Mouse (Mus musculus) heart, adult 8-10 months (tissue): ENCODE results near the gene Akr1d1. TPM values are rescaled to one million over a fixed set of nuclear protein-coding genes. Genes with fewer than 3 reads are reported as not detected.

Experiments used
- DNase-seq: peaks from one replicate; pipeline ENCODE4 v3.0.0; 2022; ENCODE audit warnings: low spot score
- total RNA-seq, 4 experiments: library from RNA; stranded (reverse); gene quantifications; 2 replicates each; pipeline ENCODE4 v1.2.4; 2022

Gene Akr1d1
- total RNA-seq, 4 experiments from 2014 or later: not detected

- DNase-seq: no peak
These were observed 37.4 kb downstream of the Akr1d1 start for GRCm38 (mm10) chr6:37567363-37567762.

GRCm38 (mm10) chr6:37571939-37572338, 42.0 kb downstream of the Akr1d1 start:
- DNase-seq: no peak

DNA sequence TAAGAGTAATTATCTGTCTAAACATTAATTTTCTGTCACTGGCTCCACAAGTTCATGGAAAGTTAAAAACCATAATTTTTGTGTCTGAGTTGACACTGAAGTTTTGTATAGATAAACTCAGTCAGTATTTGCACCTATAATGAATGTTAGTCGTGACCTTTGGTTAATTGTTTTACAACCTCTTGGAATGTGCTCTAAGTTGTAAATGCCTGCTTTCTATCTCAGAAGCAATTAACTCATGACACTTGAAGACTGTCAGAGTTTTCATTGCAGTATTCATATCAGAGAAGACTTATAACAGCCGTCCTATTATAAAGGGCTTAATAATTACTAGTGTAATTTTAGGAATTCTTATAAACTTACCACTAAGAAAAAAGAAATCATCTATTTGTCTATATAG, 43.0 kb downstream of the Akr1d1 start:
- DNase-seq: no peak

GRCm38 (mm10) chr6:37580476-37580875, 50.5 kb downstream of the Akr1d1 start:
- no peak for DNase-seq

GRCm38 (mm10) chr6:37589340-37589962, 59.5 kb downstream of the Akr1d1 start:
- peak; percentile 45 for DNase-seq

GRCm38 (mm10) chr6:37590800-37591199, 60.8 kb downstream of the Akr1d1 start:
- no peak for DNase-seq

GRCm38 (mm10) chr6:37592101-37593032, 62.4 kb downstream of the Akr1d1 start:
- peak; percentile 65 for DNase-seq

DNA sequence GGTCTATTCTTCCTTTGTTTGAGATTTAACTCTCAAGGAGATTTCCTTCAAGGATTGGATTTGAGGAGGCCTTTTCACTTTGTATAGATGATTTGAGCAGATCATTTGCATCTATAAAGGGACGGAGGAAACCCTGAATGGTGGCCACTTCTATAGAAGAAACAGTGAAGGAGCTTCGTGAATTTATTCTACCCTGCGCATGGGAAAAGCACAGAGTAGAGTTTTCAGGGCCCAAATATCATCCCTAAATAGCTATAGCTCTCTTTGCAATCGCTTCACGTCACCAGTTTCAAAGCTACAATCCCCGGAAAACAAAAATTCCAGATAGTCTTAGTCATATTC, 63.0 kb downstream of the Akr1d1 start:
- DNase-seq: no peak

GRCm38 (mm10) chr6:37593551-37594089, 63.6 kb downstream of the Akr1d1 start:
- no peak for DNase-seq

DNA sequence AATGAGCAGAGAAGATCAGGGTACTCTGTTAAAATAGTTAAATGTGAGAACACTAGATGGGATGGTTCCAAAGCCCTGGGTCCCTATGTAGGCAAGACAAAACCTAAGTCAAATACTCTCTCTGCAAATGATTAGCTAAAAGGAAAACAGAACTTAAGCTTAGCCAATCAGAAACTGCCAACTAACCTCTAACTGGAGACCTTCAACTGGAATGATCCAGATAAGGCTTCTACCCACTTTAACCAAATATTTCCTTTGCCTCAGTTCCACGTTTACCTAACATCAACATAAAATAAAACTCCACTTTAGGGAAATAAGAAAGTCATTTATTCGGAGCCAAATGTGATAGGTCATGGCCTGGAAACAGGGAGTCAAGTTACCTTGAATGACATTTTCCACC, 67.1 kb downstream of the Akr1d1 start:
- DNase-seq: no peak

GRCm38 (mm10) chr6:37598033-37598432, 68.1 kb downstream of the Akr1d1 start:
- no peak for DNase-seq

- DNase-seq: no peak
These were observed 71.1 kb downstream of the Akr1d1 start for GRCm38 (mm10) chr6:37600976-37601498.

DNA sequence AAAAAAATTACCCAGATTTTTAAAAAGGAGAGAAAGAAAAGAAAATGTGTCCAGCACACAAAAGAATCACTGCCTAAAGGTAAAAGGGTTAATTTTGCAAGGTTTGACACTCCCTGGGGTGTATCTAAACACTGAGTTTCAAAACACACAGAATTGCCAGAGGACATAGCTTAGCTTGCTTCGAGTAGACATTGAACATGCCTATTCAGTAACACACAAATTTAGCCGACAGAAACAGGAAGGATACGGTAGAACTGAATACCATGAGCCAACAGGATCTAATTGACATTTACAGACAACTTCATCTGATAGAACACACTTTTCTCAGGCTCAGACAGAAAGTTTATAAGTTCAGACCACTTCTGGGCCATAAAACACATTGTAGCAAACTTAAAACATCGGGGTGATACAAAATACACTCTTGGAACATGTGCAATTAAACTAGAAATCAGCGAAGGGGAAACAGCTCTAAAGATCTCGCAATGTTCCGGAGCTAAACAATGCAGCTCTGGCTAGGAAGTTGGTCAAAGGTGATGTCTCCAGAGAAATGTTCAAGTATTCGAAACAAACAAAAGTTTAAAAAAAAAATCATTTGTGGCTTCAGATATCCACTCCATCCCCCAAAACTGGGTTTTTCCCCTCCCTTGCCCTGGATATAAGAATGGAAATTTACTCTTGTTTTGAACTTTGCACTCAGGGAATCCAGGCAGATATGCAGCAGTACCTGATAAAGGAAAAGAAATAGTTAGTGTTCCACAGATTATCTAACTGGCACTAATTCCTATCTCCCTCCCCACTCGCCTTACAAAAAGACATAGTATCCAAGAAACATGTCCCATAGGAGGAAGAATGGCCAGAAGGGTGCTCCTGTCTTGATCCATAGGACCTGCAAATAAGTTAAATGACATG, 73.1 kb downstream of the Akr1d1 start:
- DNase-seq: peak; percentile 56

- DNase-seq: no peak
These were observed 74.4 kb downstream of the Akr1d1 start for GRCm38 (mm10) chr6:37604178-37604883.

DNA sequence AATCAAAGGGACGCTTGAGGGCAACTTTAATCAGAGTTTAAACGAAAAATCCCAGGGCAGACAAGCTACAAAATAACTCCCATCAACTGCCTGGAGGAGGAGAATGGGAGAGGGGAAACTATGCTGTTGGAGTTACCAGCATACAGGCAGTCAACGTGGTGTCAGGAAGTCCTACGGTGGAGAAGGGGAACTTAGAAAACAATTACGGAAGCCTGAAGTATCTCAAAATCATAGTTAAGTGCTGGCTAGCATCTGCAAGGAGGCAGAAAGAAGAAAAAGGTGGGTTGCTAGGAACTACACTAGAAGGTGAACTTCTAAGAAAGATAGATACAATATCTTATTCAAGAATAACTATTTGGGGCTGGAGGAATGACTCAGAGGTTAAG, 74.9 kb downstream of the Akr1d1 start:
- DNase-seq: no peak

- no peak for DNase-seq
These were observed 77.7 kb downstream of the Akr1d1 start for GRCm38 (mm10) chr6:37607511-37608289.

DNA sequence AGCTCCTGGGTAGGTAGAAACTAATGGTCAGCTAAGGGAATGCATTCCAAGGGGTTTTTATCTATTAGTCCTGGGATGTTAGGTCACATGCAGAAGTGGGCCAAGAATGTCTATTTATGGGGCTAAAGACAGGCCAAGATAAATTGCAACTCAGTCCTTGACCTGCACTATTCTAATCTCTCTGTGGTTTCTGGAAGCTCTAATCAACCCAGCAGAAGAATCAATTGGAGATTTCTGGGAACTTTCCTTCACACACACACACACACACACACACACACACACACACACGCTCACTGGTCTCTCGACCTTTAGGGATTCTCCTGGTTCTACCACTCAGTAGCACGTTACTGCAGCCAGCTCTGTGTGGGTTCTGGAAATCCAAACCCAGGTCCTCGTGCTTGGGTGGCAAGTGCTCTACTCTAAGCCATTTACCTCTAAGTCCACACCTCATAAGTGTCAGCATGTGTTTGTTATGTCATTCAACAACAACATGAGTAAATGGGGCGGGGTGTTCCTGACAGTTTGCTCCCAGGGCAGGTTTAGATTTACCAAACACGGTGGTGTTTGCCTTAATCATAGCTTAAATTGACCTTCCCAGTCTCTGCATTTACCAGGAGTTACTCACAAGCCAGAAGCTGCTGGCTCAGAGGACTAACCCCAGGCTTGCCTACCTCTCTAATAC, 82.8 kb downstream of the Akr1d1 start:
- DNase-seq: no peak

- DNase-seq: no peak
These were observed 85.5 kb downstream of the Akr1d1 start for GRCm38 (mm10) chr6:37615490-37615889.

- DNase-seq: no peak
These were observed 86.2 kb downstream of the Akr1d1 start for GRCm38 (mm10) chr6:37616136-37616535.
